Mouse (Mus musculus): ENCODE data around the gene Myo1c.

Gene Myo1c

GRCm38 (mm10) chr11:75649155-75649561 lies 1.1 kb upstream of the Myo1c start:
- no peak for DNase-seq (ENCODE audit: low spot score)

- DNase-seq (ENCODE audit: low spot score) = no peak
These were observed 688 bp downstream of the Myo1c start for GRCm38 (mm10) chr11:75650958-75651425.

- peak; percentile 67 for DNase-seq (ENCODE audit: low spot score)
These were observed 1.3 kb downstream of the Myo1c start for GRCm38 (mm10) chr11:75651426-75652221.

- DNase-seq (ENCODE audit: low spot score) = no peak
These were observed 2.1 kb downstream of the Myo1c start for GRCm38 (mm10) chr11:75652222-75652941.

- DNase-seq (ENCODE audit: low spot score) = no peak
These were observed 2.8 kb downstream of the Myo1c start for GRCm38 (mm10) chr11:75652942-75653684.

GRCm38 (mm10) chr11:75653781-75654470 lies 3.6 kb downstream of the Myo1c start:
- DNase-seq (ENCODE audit: low spot score) = peak; percentile 62

GRCm38 (mm10) chr11:75654471-75655390 lies 4.4 kb downstream of the Myo1c start:
- no peak for DNase-seq (ENCODE audit: low spot score)

- peak; percentile 72 for DNase-seq (ENCODE audit: low spot score)
These were observed 5.6 kb downstream of the Myo1c start for GRCm38 (mm10) chr11:75655621-75656545.

GRCm38 (mm10) chr11:75656621-75657590 lies 6.6 kb downstream of the Myo1c start:
- no peak for DNase-seq (ENCODE audit: low spot score)

- no peak for DNase-seq (ENCODE audit: low spot score)
These were observed 7.5 kb downstream of the Myo1c start for GRCm38 (mm10) chr11:75657841-75658240.

GRCm38 (mm10) chr11:75658311-75658710 lies 8.0 kb downstream of the Myo1c start:
- no peak for DNase-seq (ENCODE audit: low spot score)

- DNase-seq (ENCODE audit: low spot score) = no peak
These were observed 8.9 kb downstream of the Myo1c start for GRCm38 (mm10) chr11:75658996-75659750.

- no peak for DNase-seq (ENCODE audit: low spot score)
These were observed 9.8 kb downstream of the Myo1c start for GRCm38 (mm10) chr11:75660081-75660590.

- no peak for DNase-seq (ENCODE audit: low spot score)
These were observed 10.9 kb downstream of the Myo1c start for GRCm38 (mm10) chr11:75660941-75661800.

- no peak for DNase-seq (ENCODE audit: low spot score)
These were observed 11.8 kb downstream of the Myo1c start for GRCm38 (mm10) chr11:75662131-75662530.

- no peak for DNase-seq (ENCODE audit: low spot score)
These were observed 16.0 kb downstream of the Myo1c start for GRCm38 (mm10) chr11:75666296-75666695.
